Mouse (Mus musculus) myocyte (in vitro differentiated cells): Measurements from ENCODE around the gene Mybbp1a.

Experiments used
- POLR2A ChIP-seq: IDR thresholded peaks from one replicate; pipeline ENCODE4 v1.6.1; 2011; ENCODE audit warnings: low read depth, mild to moderate bottlenecking, control low read depth, moderate library complexity; ENCODE audit not compliant: insufficient read length
- USF1 ChIP-seq: IDR thresholded peaks from one replicate; pipeline ENCODE4 v1.6.1; 2011; ENCODE audit warnings: low read depth, mild to moderate bottlenecking, control low read depth, moderate library complexity

DNA sequence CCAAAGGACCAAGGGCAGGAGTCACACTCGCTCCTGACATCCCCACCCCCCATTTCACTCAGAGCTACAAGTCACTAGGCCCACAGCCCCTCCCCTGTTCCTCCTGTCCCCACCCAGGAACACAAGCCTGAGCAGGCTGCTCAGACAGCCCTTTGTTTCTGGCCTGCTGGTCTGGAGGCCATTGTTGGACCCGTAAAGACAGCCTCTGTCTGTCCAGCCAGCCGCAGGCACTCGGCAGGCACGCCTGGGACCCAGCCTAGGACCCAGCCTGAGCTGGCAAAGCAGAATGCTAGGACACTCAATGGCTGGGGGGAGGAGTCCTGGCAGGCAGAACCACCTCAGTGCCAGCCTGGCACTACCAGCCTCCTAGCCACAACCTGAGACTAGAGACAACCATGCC lies 14.5 kb downstream of the Mybbp1a start:
- no peak for TF ChIP-seq USF1
- no peak for TF ChIP-seq POLR2A
